8 mouse cellular contexts compared by ENCODE assay signal in the genomic region with DNA sequence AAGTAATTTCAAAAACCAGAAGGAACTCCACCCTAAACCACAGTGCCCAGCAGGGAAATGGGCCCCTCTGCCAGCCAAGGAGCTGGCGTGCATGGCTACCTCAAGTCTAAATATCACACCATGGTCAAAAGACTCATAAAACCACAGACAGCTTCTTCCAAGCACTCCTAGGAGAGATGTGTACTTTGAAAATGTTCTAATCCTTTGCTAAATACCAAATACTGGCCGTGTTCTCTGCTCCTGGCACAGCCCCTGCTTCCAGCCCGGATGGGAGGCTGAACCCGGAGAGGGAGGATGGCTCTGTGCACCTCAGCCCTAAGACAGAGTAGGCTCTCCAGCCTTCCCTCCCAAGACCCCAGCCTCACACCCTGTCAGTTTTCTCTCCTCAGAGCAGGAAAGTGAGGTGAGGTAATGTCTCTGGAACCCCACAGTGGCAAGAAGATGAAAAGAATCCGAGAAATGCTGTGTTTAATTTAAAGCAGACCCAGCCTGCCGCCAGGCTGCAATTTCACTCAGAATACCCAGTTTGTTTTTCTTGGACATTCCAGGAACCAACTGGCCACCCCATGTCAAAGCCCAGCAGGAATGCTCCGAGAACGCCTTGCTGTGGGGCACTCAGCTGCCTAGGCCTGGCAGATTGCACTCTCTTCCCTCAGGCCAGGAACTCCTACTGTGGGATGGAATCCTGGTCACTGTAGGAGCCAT.
DNase-seq lines count a peak whose midpoint lies in the region; ATAC-seq and TF ChIP-seq lines count a peak whose summit lies in the region.

No protein-coding gene starts in this region.

- peak overlapping the region; percentile 91 for H3K27ac ChIP-seq in embryonic fibroblast, embryonic 13.5 days (ENCODE audit: insufficient read depth, low read length)
- H3K27ac ChIP-seq in midbrain, postnatal 0 days (ENCODE audit: low read depth, low read length), result peak overlapping the region; percentile 47

- no peaks in the 10 kb centered on the region for H3K27me3 ChIP-seq in midbrain, postnatal 0 days (ENCODE audit: insufficient read depth, low read length)

- no peaks in the 10 kb centered on the region for H3K9me3 ChIP-seq in midbrain, postnatal 0 days (ENCODE audit: low read length)

- no peak overlapping the region for H3K4me2 ChIP-seq in midbrain, postnatal 0 days (ENCODE audit: low read depth, low read length, poor library complexity, severe bottlenecking)

- ATAC-seq in midbrain, postnatal 0 days (ENCODE audit: low FRiP score), result no peak
- ATAC-seq in erythroblast, adult 5-6 weeks (replicated peaks; ENCODE audit: low FRiP score, poor library complexity, severe bottlenecking), result no peak

- TF ChIP-seq CTCF in embryonic fibroblast, embryonic 13.5 days (IDR thresholded peaks at IDR 0.05; ENCODE audit: borderline replicate concordance, insufficient read depth, low read length), result no peak
- TF ChIP-seq CTCF in midbrain, postnatal 0 days (IDR thresholded peaks at IDR 0.05), result peak; percentile 19; the same call in 1 of the 2 replicates

- no peaks in the 10 kb centered on the region for H3K36me3 ChIP-seq in midbrain, postnatal 0 days (ENCODE audit: insufficient read depth, low read length)

- DNase-seq in adrenal gland, postnatal 14 days, result peak; percentile 42
- DNase-seq in adrenal gland, adult 18-20 months (ENCODE audit: low spot score in 2 of 2), result no peak
- DNase-seq in 3134 (ENCODE audit: extremely low read depth, insufficient read length, low spot score), result peak; percentile 83
- peak; percentile 44 for DNase-seq in kidney, postnatal 10 days
- no peak for DNase-seq in midbrain, postnatal 0 days (ENCODE audit: low spot score)
- DNase-seq in layer of hippocampus, adult 11-12 months (ENCODE audit: low spot score), result no peak

- H3K9ac ChIP-seq in midbrain, postnatal 0 days (replicated peaks; ENCODE audit: low read length, poor library complexity, severe bottlenecking), result no peak overlapping the region

- WGBS in midbrain, postnatal 0 days, result 50% methylated on average over 8 of the region's 8 CpGs

- no peak for TF ChIP-seq POLR2A in embryonic fibroblast, embryonic 13.5 days (IDR thresholded peaks at IDR 0.05; ENCODE audit: low read depth, low read length)

- H3K4me3 ChIP-seq in embryonic fibroblast, embryonic 13.5 days (ENCODE audit: insufficient read depth, low read length), result no peak overlapping the region
- no peak overlapping the region for H3K4me3 ChIP-seq in midbrain, postnatal 0 days (ENCODE audit: low read depth, low read length)

- peaks cover 28% of the 10 kb centered on the region for H3K4me1 ChIP-seq in embryonic fibroblast, embryonic 13.5 days (ENCODE audit: control insufficient read depth, insufficient read depth, low read length)
- no peaks in the 10 kb centered on the region for H3K4me1 ChIP-seq in midbrain, postnatal 0 days (ENCODE audit: insufficient read depth, low read length)

Comparison
In these comparisons a context has a peak if more than half of its experiments do, and no peak if none do; other contexts are left out.
1. DNase-seq: peak in adrenal gland, postnatal 14 days (single experiment), 3134 (single experiment) and kidney, postnatal 10 days (single experiment); none in adrenal gland, adult 18-20 months (0 of 2), midbrain, postnatal 0 days (single experiment) and layer of hippocampus, adult 11-12 months (single experiment).